Mouse (Mus musculus) lung, adult 2 months (tissue): ENCODE measurements around the gene BC048671.

Source experiments
- CTCF ChIP-seq: fragments of 200-500 bp; IDR thresholded peaks from 2 replicates; pipeline ENCODE4 v1.5.1; 2011; ENCODE audit warnings: mild to moderate bottlenecking, low read length, control low read depth; ENCODE audit not compliant: insufficient read depth
- POLR2A ChIP-seq: fragments of 200-500 bp; IDR thresholded peaks from 2 replicates; pipeline ENCODE4 v1.6.1; 2011; ENCODE audit warnings: low read depth, mild to moderate bottlenecking, control low read depth, low read length, borderline replicate concordance; ENCODE audit errors: extremely low read depth

- TF ChIP-seq CTCF (no peak), POLR2A (no peak)
Observed at GRCm38 (mm10) chr6:90315961-90316360, 14.9 kb downstream of the BC048671 start.
